Comparison of ENCODE assay signal across 21 mouse cellular contexts in genomic region chr6:103967811-103968420, GRCm38 (mm10).
DNase-seq lines count a peak whose midpoint lies in the region; ATAC-seq and TF ChIP-seq lines count a peak whose summit lies in the region.
"Had no signal": no experiment of that assay in that cellular context is flagged by ENCODE, and none has a peak within 500 bp of the region (broad histone marks: within the 10 kb centered on the region; RNA-seq: fewer than 3 reads in every experiment).

No protein-coding gene starts in this region.

- H3K36me3 ChIP-seq in intestine, embryonic 14.5 days (ENCODE audit: control insufficient read depth, insufficient read depth, low read length) = no peaks in the 10 kb centered on the region
- H3K36me3 ChIP-seq in intestine, embryonic 15.5 days = no peaks in the 10 kb centered on the region
- no peaks in the 10 kb centered on the region for H3K36me3 ChIP-seq in kidney, embryonic 16.5 days (ENCODE audit: insufficient read depth, low read length)
- no peaks in the 10 kb centered on the region for H3K36me3 ChIP-seq in lung, postnatal 0 days (ENCODE audit: insufficient read depth, low read length)
- H3K36me3 ChIP-seq in ES-E14 (ENCODE audit: control insufficient read depth, insufficient read depth, low read length, poor library complexity, severe bottlenecking) = no peaks in the 10 kb centered on the region
- H3K36me3 ChIP-seq: embryonic facial prominence, embryonic 15.5 days; forebrain, embryonic 10.5 days; heart, embryonic 12.5 days had no signal

- TF ChIP-seq EP300 in lung, postnatal 0 days (IDR thresholded peaks at IDR 0.05) = no peak

- no peak overlapping the region for H3K9ac ChIP-seq in intestine, embryonic 14.5 days (ENCODE audit: low read length)
- no peak overlapping the region for H3K9ac ChIP-seq in intestine, embryonic 15.5 days
- H3K9ac ChIP-seq in kidney, embryonic 16.5 days (replicated peaks; ENCODE audit: low read length) = no peak overlapping the region
- no peak overlapping the region for H3K9ac ChIP-seq in lung, postnatal 0 days (replicated peaks; ENCODE audit: low read depth)
- H3K9ac ChIP-seq in ES-E14 (ENCODE audit: insufficient read depth, low read depth, low read length, poor library complexity, severe bottlenecking) = no peak overlapping the region
- H3K9ac ChIP-seq: embryonic facial prominence, embryonic 15.5 days; heart, embryonic 12.5 days had no signal

- no peaks in the 10 kb centered on the region for H3K27me3 ChIP-seq in intestine, embryonic 14.5 days (replicated peaks; ENCODE audit: control insufficient read depth, insufficient read depth, low read length)
- H3K27me3 ChIP-seq in intestine, embryonic 15.5 days (replicated peaks) = no peaks in the 10 kb centered on the region
- H3K27me3 ChIP-seq in kidney, embryonic 16.5 days (ENCODE audit: insufficient read depth, low read length) = no peaks in the 10 kb centered on the region
- no peaks in the 10 kb centered on the region for H3K27me3 ChIP-seq in lung, postnatal 0 days (replicated peaks; ENCODE audit: insufficient read depth, low read length)
- H3K27me3 ChIP-seq: embryonic facial prominence, embryonic 15.5 days; heart, embryonic 12.5 days had no signal

- no peak for DNase-seq in intestine, embryonic 14.5 days (ENCODE audit: low spot score)
- DNase-seq in kidney, postnatal 25 days = no peak
- peak; percentile 27 for DNase-seq in lung, postnatal 0 days (ENCODE audit: low spot score)
- DNase-seq in lung, postnatal 14 days = no peak
- DNase-seq in ES-E14 (ENCODE audit: low read depth, low spot score) = no peak
- DNase-seq: adrenal gland, postnatal 10 days; B cell, adult 2 months; cerebellum, adult 11 months; cerebellum, adult 8-10 months; cerebellum, postnatal 14 days; embryo, embryonic 11 days; gastrocnemius, adult 2 months; gastrocnemius, postnatal 25 days had no signal

- H3K4me2 ChIP-seq in intestine, embryonic 14.5 days (ENCODE audit: low read length) = no peak overlapping the region
- no peak overlapping the region for H3K4me2 ChIP-seq in intestine, embryonic 15.5 days (replicated peaks)
- no peak overlapping the region for H3K4me2 ChIP-seq in kidney, embryonic 16.5 days (replicated peaks; ENCODE audit: low read depth, low read length)
- no peak overlapping the region for H3K4me2 ChIP-seq in lung, postnatal 0 days (replicated peaks; ENCODE audit: low read depth, low read length)
- H3K4me2 ChIP-seq: embryonic facial prominence, embryonic 15.5 days; heart, embryonic 12.5 days had no signal

- in situ Hi-C loops in ES-E14 (cut with MboI; ENCODE audit: low sequenced_read_pairs in 2 of 2, unreplicated experiment in 2 of 2) = no loop called here

- ATAC-seq in intestine, embryonic 14.5 days (replicated peaks; ENCODE audit: low FRiP score, low TSS enrichment, low read depth) = 0 out of 2 replicates have a peak, but pooled peaks have one; percentile 66
- ATAC-seq in intestine, embryonic 15.5 days = no peak; the same call in 1 of the 2 replicates
- ATAC-seq in kidney, embryonic 16.5 days (ENCODE audit: low FRiP score, low TSS enrichment) = peak; percentile 65; the same call in 1 of the 2 replicates
- ATAC-seq in lung, postnatal 0 days = no peak
- ATAC-seq: CD4-positive, CD25-positive, alpha-beta regulatory T cell, adult 4 months; forebrain, embryonic 14.5 days had no signal

- no peak overlapping the region for H3K27ac ChIP-seq in intestine, embryonic 14.5 days (ENCODE audit: low read depth)
- H3K27ac ChIP-seq in intestine, embryonic 15.5 days = no peak overlapping the region
- H3K27ac ChIP-seq in kidney, embryonic 16.5 days (ENCODE audit: low read length) = no peak overlapping the region
- no peak overlapping the region for H3K27ac ChIP-seq in lung, postnatal 0 days (ENCODE audit: low read length)
- no peak overlapping the region for H3K27ac ChIP-seq in ES-E14 (ENCODE audit: insufficient read depth, low read depth, low read length, poor library complexity, severe bottlenecking)
- H3K27ac ChIP-seq: embryonic facial prominence, embryonic 15.5 days; forebrain, embryonic 10.5 days; gastrocnemius, adult 2 months had no signal

- no peaks in the 10 kb centered on the region for H3K4me1 ChIP-seq in intestine, embryonic 14.5 days (replicated peaks; ENCODE audit: control insufficient read depth, insufficient read depth, low read length)
- H3K4me1 ChIP-seq in intestine, embryonic 15.5 days (replicated peaks) = no peaks in the 10 kb centered on the region
- H3K4me1 ChIP-seq in kidney, embryonic 16.5 days (ENCODE audit: insufficient read depth, low read length) = no peaks in the 10 kb centered on the region
- H3K4me1 ChIP-seq in lung, postnatal 0 days (ENCODE audit: insufficient read depth, low read depth, low read length) = no peaks in the 10 kb centered on the region
- H3K4me1 ChIP-seq in ES-E14 (ENCODE audit: control insufficient read depth in 2 of 2, insufficient read depth in 2 of 2, low read length in 2 of 2, poor library complexity in 1 of 2) = no peaks in the 10 kb centered on the region
- H3K4me1 ChIP-seq: embryonic facial prominence, embryonic 15.5 days; forebrain, embryonic 10.5 days; heart, embryonic 12.5 days had no signal

- TF ChIP-seq CTCF in lung, postnatal 0 days (IDR thresholded peaks at IDR 0.05) = no peak

- H3K9me3 ChIP-seq in intestine, embryonic 14.5 days (ENCODE audit: control insufficient read depth, low read length) = no peaks in the 10 kb centered on the region
- no peaks in the 10 kb centered on the region for H3K9me3 ChIP-seq in intestine, embryonic 15.5 days
- no peaks in the 10 kb centered on the region for H3K9me3 ChIP-seq in kidney, embryonic 16.5 days (ENCODE audit: low read length)
- H3K9me3 ChIP-seq in lung, postnatal 0 days (ENCODE audit: low read length) = no peaks in the 10 kb centered on the region
- no peaks in the 10 kb centered on the region for H3K9me3 ChIP-seq in ES-E14 (ENCODE audit: control insufficient read depth, insufficient read depth, low read depth, low read length)
- H3K9me3 ChIP-seq: embryonic facial prominence, embryonic 15.5 days; forebrain, embryonic 10.5 days; heart, embryonic 12.5 days had no signal

- no peak overlapping the region for H3K4me3 ChIP-seq in intestine, embryonic 14.5 days (ENCODE audit: low read depth, low read length)
- H3K4me3 ChIP-seq in intestine, embryonic 15.5 days (replicated peaks) = no peak overlapping the region
- no peak overlapping the region for H3K4me3 ChIP-seq in kidney, embryonic 16.5 days (ENCODE audit: low read length)
- no peak overlapping the region for H3K4me3 ChIP-seq in lung, postnatal 0 days (ENCODE audit: low read depth, low read length)
- no peak overlapping the region for H3K4me3 ChIP-seq in ES-E14 (ENCODE audit: insufficient read depth in 1 of 2, low read depth in 1 of 2, low read length in 2 of 2, poor library complexity in 1 of 2, severe bottlenecking in 1 of 2)
- H3K4me3 ChIP-seq: embryonic facial prominence, embryonic 15.5 days; erythroblast, embryonic 14.5 days; forebrain, embryonic 10.5 days; gastrocnemius, adult 2 months; heart, embryonic 12.5 days had no signal

- WGBS in intestine, embryonic 14.5 days = 70% methylated on average over 1 of the region's 1 CpGs
- WGBS in intestine, embryonic 15.5 days = 63% methylated on average over 1 of the region's 1 CpGs
- 64% methylated on average over 1 of the region's 1 CpGs for WGBS in kidney, embryonic 16.5 days
- 74% methylated on average over 1 of the region's 1 CpGs for WGBS in lung, postnatal 0 days

TF ChIP-seq in ES-E14, 5 proteins besides CTCF, POLR2A, EP300 and RAD21:
- TF ChIP-seq ZC3H11A (IDR thresholded peaks at IDR 0.05; ENCODE audit: borderline replicate concordance, low read depth, low read length) = no peak
- TF ChIP-seq ZNF384 (IDR thresholded peaks at IDR 0.05; ENCODE audit: low read depth, low read length) = 0 out of 2 replicates have a peak, but pooled peaks have one; percentile 4
TF ChIP-seq in ES-E14: peak in this region for 1.

Comparison
In these comparisons a context has a peak if more than half of its experiments do, and no peak if none do; other contexts are left out.
1. ATAC-seq: peak in intestine, embryonic 14.5 days (single experiment) and kidney, embryonic 16.5 days (single experiment); none in intestine, embryonic 15.5 days (single experiment) and lung, postnatal 0 days (single experiment).